Mouse (Mus musculus): ENCODE measurements around the gene Abca17.
A peak's percentile ranks its signal among the peaks of the same experiment; 100 is the strongest.

- TF ChIP-seq CTCF (IDR thresholded peaks at IDR 0.05) (peak; percentile 73), EP300 (IDR thresholded peaks at IDR 0.05) (no peak)
Observed at GRCm38 (mm10) chr17:24307500-24307899, 43.4 kb downstream of the Abca17 start.

All from lung, postnatal 0 days (tissue).